Mouse (Mus musculus): ENCODE data around the gene C9orf72.

DNA sequence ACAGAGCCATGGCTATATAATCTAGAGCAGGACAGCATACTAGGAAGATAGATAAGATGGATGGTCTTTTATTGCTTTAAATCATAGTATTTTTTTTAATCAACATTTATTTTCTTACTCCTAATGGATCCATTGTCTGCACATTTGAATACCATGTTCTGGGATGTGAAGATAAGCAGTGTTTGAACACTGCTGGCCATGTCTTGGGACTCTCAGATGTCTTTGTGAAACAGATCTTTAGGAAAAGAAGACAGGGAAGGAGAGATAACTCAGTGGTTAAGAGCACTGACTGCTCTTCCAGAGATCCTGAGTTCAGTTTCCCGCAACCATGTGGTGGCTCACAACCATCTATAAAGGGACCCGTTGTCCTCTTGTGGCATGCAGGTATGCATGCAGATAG, 10.3 kb upstream of the C9orf72 start:
- TF ChIP-seq POLR2A (IDR thresholded peaks at IDR 0.05; ENCODE audit: low read depth, low read length) = no peak
- TF ChIP-seq CTCF (IDR thresholded peaks at IDR 0.05; ENCODE audit: extremely low read depth, insufficient read length, insufficient replicate concordance, low read depth, low read length) = no peak

Measured in small intestine, adult 2 months (tissue).